Mouse (Mus musculus) limb, embryonic 12.5 days (tissue): ENCODE results near the gene Nms. TPM values are rescaled to one million over a fixed set of nuclear protein-coding genes. Genes with fewer than 3 reads are reported as not detected.

ENCODE experiments used
- ATAC-seq: fragments of 200-750 bp; cut with Nextera tagmentation; 2 replicates; pipeline ENCODE4 v1.8.0; 2017; ENCODE audit warnings: low read depth, moderate TSS enrichment; ENCODE audit not compliant: insufficient number of reproducible peaks, insufficient read depth, low FRiP score, low TSS enrichment
- H3K27ac ChIP-seq: fragments of 300-500 bp; sonication (generic); 2 replicates; pipeline ENCODE4 v1.5.1; 2016; ENCODE audit warnings: mild to moderate bottlenecking, moderate library complexity
- H3K27me3 ChIP-seq: fragments of 300-500 bp; sonication (generic); 2 replicates; pipeline ENCODE4 v1.6.1; 2016; ENCODE audit warnings: mild to moderate bottlenecking, moderate library complexity
- H3K36me3 ChIP-seq: fragments of 300-500 bp; sonication (generic); 2 replicates; pipeline ENCODE4 v1.6.1; 2016; ENCODE audit warnings: mild to moderate bottlenecking, moderate library complexity
- H3K4me1 ChIP-seq: fragments of 300-500 bp; sonication (generic); replicated peaks from 2 replicates; pipeline ENCODE4 v1.6.1; 2016
- H3K4me2 ChIP-seq: fragments of 300-500 bp; sonication (generic); 2 replicates; pipeline ENCODE4 v1.6.1; 2016; ENCODE audit warnings: mild to moderate bottlenecking, moderate library complexity
- H3K4me3 ChIP-seq: fragments of 300-500 bp; sonication (generic); replicated peaks from 2 replicates; pipeline ENCODE4 v1.5.1; 2016; ENCODE audit warnings: mild to moderate bottlenecking
- H3K9ac ChIP-seq: fragments of 300-500 bp; sonication (generic); replicated peaks from 2 replicates; pipeline ENCODE4 v1.6.1; 2016; ENCODE audit warnings: mild to moderate bottlenecking, moderate library complexity
- H3K9me3 ChIP-seq: fragments of 300-500 bp; sonication (generic); 2 replicates; pipeline ENCODE4 v1.6.1; 2016; ENCODE audit warnings: mild to moderate bottlenecking, moderate library complexity
- WGBS: fragments of 180-500 bp; shearing (Covaris S2); methylation state at CpG from one replicate; pipeline ENCODE4 v1.1.7; 2016; 5-methylcytosine and 5-hydroxymethylcytosine counted together
- polyA plus RNA-seq: library from polyadenylated mRNA; unstranded; fragments of >200 nt; fragmentation: Nextera tagmentation; extraction: Ambion mirVana; gene quantifications from 2 replicates; pipeline ENCODE4 v1.2.1, GENCODE M21; 2016

Gene Nms
- not detected in 2 replicates for polyA plus RNA-seq

DNA sequence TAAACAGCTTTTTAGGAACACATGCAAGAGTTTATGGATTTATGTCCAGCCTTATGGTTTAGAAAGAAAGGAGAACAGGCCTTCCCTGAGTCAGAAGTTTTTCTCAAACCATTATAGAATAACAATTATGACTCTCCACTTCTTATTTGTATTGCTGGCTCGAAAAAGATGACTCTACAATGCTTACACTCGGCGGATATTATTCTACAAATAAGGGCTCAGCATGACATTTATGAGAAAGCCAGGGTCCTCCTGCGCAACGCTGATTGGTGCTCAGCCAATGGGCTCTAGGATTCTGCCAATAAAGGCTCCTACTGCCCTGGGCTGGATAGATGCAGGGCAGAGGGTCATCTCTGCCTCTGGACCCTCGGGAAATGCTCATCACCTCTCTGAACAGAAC lies at the start of gene Nms:
Gene Nms (plus strand): TSS at position 301 of the 400 bp plus-strand sequence.
- no peak within 1 kb of the TSS for H3K4me2 ChIP-seq
- no peaks in the 10 kb centered on the region for H3K27me3 ChIP-seq
- H3K9me3 ChIP-seq: no peaks in the 10 kb centered on the region
- H3K4me3 ChIP-seq: no peak within 1 kb of the TSS
- H3K4me1 ChIP-seq: no peaks in the 10 kb centered on the region
- H3K36me3 ChIP-seq: no peaks in the 10 kb centered on the region
- ATAC-seq: no peak
- no peak within 1 kb of the TSS for H3K9ac ChIP-seq
- H3K27ac ChIP-seq: no peak within 1 kb of the TSS
- WGBS: 74% methylated on average over 6 of the region's 6 CpGs

- Histone ChIP-seq H3K27ac (no peak overlapping the region), H3K4me1 (peaks cover 13% of the 10 kb centered on the region), H3K4me3 (no peak overlapping the region), H3K36me3 (no peaks in the 10 kb centered on the region), H3K27me3 (0 out of 2 replicates have a peak, but pooled peaks cover 8% of the 10 kb centered on the region), H3K9me3 (no peaks in the 10 kb centered on the region), H3K9ac (no peak overlapping the region), H3K4me2 (no peak overlapping the region)
- WGBS: 93% methylated on average over 5 of the region's 5 CpGs
- no peak for ATAC-seq
Observed at GRCm38 (mm10) chr1:38891444-38891843, 47.5 kb upstream of the Nms start.

DNA sequence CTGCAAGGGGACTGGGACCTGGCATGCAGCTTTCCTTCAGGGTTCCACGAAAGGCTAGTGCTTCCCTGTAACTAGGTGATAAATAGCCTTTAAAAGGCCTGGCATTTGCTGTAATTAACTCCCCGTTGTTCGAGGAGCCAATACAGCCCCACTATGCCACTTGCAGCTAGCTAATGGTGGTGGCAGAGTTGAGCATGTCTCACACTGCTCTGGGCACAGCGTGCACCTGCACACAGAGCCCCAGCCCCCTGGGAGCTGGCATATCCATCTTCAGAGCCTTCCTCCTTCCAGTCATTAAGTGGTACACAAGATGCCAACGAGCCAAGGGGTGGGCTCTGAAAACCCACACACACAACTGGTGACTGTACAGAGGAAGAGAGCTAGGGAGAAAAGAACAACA lies 45.9 kb upstream of the Nms start:
- H3K9me3 ChIP-seq: no peaks in the 10 kb centered on the region
- H3K4me3 ChIP-seq: no peak overlapping the region
- peaks cover 13% of the 10 kb centered on the region for H3K4me1 ChIP-seq
- no peaks in the 10 kb centered on the region for H3K36me3 ChIP-seq
- peaks cover 18% of the 10 kb centered on the region; the same call in 1 of the 2 replicates for H3K27me3 ChIP-seq
- 27% methylated on average over 5 of the region's 5 CpGs for WGBS
- no peak overlapping the region for H3K4me2 ChIP-seq
- H3K9ac ChIP-seq: no peak overlapping the region
- H3K27ac ChIP-seq: no peak overlapping the region
- no peak for ATAC-seq

DNA sequence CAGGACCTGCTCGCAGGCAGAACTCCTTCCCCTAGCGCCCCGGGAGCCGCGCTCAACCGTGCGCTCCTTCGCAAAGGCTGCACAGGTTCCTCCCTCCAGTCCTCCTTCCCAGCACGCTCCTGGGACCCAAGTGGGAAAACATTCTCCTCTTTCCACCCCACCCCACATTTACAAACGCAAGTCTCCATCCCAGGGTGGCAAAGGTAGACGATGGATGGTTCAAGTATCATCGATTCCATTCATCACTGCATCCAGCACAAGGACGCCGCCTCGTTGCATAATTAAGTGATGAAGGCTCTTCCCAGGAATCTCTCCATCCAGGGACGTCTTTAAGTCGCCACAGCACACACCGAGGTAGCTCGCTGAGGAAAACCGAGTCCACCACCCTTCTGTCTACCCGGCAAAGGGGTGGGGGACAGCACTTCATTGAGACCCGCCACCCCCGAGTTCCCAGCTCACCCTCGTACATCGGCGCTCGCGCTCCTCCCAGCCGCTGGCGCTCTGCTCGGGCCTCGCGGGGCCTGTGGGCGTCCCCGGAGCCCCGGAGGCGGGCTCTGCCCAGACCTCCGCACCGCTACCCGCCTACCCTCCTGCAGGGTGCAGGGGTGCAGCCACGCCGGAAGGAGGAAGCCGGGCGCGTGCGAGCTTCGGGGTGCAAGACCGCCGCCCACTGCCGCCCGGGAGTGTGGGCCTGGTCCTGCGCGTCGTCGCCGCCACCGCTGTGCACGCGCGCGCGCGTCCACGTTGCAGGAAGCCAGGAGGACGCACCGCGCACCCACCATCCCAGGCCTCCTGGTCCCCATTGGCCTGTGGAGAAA lies 41.3 kb upstream of the Nms start, which contains the start of gene Chst10:
Gene Chst10 (minus strand): TSS at position 731 of the 818 bp plus-strand sequence.
- under 1% methylated on average over 66 of the region's 67 CpGs for WGBS
- peak; percentile 85 for ATAC-seq
- no peaks in the 10 kb centered on the region for H3K36me3 ChIP-seq
- H3K27ac ChIP-seq: peak within 1 kb of the TSS; percentile 62; the same call in 1 of the 2 replicates
- peaks cover 24% of the 10 kb centered on the region for H3K27me3 ChIP-seq
- peak within 1 kb of the TSS; percentile 75 for H3K4me2 ChIP-seq
- peaks cover 10% of the 10 kb centered on the region for H3K4me1 ChIP-seq
- H3K9me3 ChIP-seq: no peaks in the 10 kb centered on the region
- peak within 1 kb of the TSS; percentile 82 for H3K9ac ChIP-seq
- H3K4me3 ChIP-seq: peak within 1 kb of the TSS; percentile 78

GRCm38 (mm10) chr1:38902571-38902970 lies 36.4 kb upstream of the Nms start:
- Histone ChIP-seq H3K27ac (no peak overlapping the region), H3K9ac (no peak overlapping the region), H3K27me3 (peaks cover 6% of the 10 kb centered on the region; the same call in 1 of the 2 replicates), H3K4me1 (no peaks in the 10 kb centered on the region), H3K9me3 (no peaks in the 10 kb centered on the region), H3K36me3 (no peaks in the 10 kb centered on the region), H3K4me2 (no peak overlapping the region), H3K4me3 (no peak overlapping the region)
- ATAC-seq: no peak
- WGBS: 66% methylated on average over 5 of the region's 5 CpGs

- no peak overlapping the region for H3K4me3 ChIP-seq
- no peaks in the 10 kb centered on the region for H3K4me1 ChIP-seq
- 73% methylated on average over 2 of the region's 2 CpGs for WGBS
- no peak overlapping the region for H3K27ac ChIP-seq
- H3K4me2 ChIP-seq: no peak overlapping the region
- H3K36me3 ChIP-seq: no peaks in the 10 kb centered on the region
- no peak for ATAC-seq
- peaks cover 6% of the 10 kb centered on the region; the same call in 1 of the 2 replicates for H3K27me3 ChIP-seq
- no peaks in the 10 kb centered on the region; the same call in 1 of the 2 replicates for H3K9me3 ChIP-seq
- no peak overlapping the region for H3K9ac ChIP-seq
Observed at GRCm38 (mm10) chr1:38903985-38904384, 35.0 kb upstream of the Nms start.

DNA sequence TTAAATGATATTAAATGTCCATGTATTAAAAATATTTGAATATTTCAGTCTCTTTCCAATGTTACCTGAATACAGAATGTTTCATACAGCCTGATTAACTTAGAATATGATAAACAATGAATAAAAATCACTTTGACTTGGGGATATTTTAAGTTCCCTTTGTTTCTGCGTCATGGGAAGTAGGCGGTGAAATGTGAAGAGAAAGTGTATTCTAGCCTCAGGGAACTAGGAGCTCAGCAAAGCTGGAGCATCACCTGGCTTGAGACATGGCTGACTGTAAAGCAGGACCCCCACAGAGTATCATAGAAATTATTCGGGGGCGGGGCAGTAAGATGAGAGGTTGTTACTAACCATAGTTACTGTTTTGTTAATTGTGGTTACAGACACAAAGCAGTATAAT lies 10.0 kb upstream of the Nms start:
- no peaks in the 10 kb centered on the region for H3K27me3 ChIP-seq
- no peaks in the 10 kb centered on the region for H3K36me3 ChIP-seq
- H3K9ac ChIP-seq: no peak overlapping the region
- no peak overlapping the region for H3K27ac ChIP-seq
- H3K4me1 ChIP-seq: no peaks in the 10 kb centered on the region
- 89% methylated on average over 4 of the region's 4 CpGs for WGBS
- H3K4me3 ChIP-seq: no peak overlapping the region
- no peak for ATAC-seq
- no peaks in the 10 kb centered on the region for H3K9me3 ChIP-seq
- no peak overlapping the region for H3K4me2 ChIP-seq

GRCm38 (mm10) chr1:38929468-38929867 lies 9.5 kb upstream of the Nms start:
- 72% methylated on average over 4 of the region's 4 CpGs for WGBS
- no peak for ATAC-seq
- H3K4me1 ChIP-seq: no peaks in the 10 kb centered on the region

DNA sequence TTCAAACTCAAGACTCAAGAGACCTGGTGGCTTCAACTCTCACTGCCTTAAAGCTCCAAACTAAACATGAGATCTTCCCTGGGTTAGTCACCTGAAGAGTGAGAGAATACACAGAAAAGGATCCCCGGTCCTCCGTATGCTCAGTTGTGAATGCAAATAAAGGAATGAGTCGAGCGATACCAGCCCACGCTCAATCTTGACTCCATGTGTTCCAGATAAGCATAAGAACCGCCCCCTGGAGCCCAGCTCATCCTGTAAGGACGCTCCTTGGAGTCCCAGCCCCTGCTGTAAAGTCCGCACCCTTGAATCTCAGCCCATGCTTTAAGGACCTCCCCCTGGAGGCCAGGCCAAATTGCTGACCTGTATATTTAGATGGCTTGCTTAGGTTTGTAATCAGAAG lies 8.2 kb upstream of the Nms start:
- 64% methylated on average over 8 of the region's 8 CpGs for WGBS
- H3K4me2 ChIP-seq: no peak overlapping the region
- no peak for ATAC-seq
- no peaks in the 10 kb centered on the region for H3K27me3 ChIP-seq
- H3K27ac ChIP-seq: no peak overlapping the region
- no peaks in the 10 kb centered on the region for H3K4me1 ChIP-seq
- no peaks in the 10 kb centered on the region for H3K36me3 ChIP-seq
- no peak overlapping the region for H3K9ac ChIP-seq
- no peak overlapping the region for H3K4me3 ChIP-seq
- H3K9me3 ChIP-seq: no peaks in the 10 kb centered on the region

More at GRCm38 (mm10) chr1:38929468-38929867, 9.5 kb upstream of the Nms start:
- H3K4me2 ChIP-seq: no peak overlapping the region
- no peak overlapping the region for H3K4me3 ChIP-seq
- H3K27me3 ChIP-seq: no peaks in the 10 kb centered on the region
- no peak overlapping the region for H3K27ac ChIP-seq
- H3K9me3 ChIP-seq: no peaks in the 10 kb centered on the region
- no peak overlapping the region for H3K9ac ChIP-seq
- no peaks in the 10 kb centered on the region for H3K36me3 ChIP-seq

DNA sequence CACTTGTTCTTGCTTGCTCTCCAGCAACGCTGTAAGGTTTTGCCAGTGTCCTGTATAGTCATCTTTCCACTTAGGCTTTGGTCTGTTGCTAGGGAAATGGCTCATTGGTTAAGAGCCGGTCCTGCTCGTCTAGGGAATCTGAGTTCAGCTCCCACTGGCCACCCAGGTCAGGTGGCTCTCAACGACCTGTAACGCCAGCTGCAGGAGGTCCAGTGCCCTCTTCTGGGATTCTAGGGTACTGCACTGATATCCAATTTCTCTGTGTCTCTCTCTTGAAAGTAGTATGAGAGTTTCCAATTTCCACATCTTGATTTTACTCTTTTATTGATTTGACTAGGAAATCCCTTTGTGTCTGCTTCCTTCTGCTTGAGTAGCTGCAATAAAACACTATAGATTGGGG lies 4.3 kb upstream of the Nms start:
- H3K9me3 ChIP-seq: no peaks in the 10 kb centered on the region
- no peaks in the 10 kb centered on the region for H3K36me3 ChIP-seq
- H3K4me2 ChIP-seq: no peak overlapping the region
- H3K4me3 ChIP-seq: no peak overlapping the region
- no peaks in the 10 kb centered on the region for H3K4me1 ChIP-seq
- no peak overlapping the region for H3K27ac ChIP-seq
- H3K27me3 ChIP-seq: no peaks in the 10 kb centered on the region
- no peak for ATAC-seq
- WGBS: 34% methylated on average over 5 of the region's 5 CpGs
- no peak overlapping the region for H3K9ac ChIP-seq

GRCm38 (mm10) chr1:38936780-38937179 lies 2.2 kb upstream of the Nms start:
- WGBS: 27% methylated on average over 6 of the region's 6 CpGs

More at GRCm38 (mm10) chr1:38936780-38937179, 2.2 kb upstream of the Nms start:
- ATAC-seq: no peak
- Histone ChIP-seq H3K4me1 (no peaks in the 10 kb centered on the region), H3K9me3 (no peaks in the 10 kb centered on the region), H3K27ac (no peak overlapping the region), H3K36me3 (no peaks in the 10 kb centered on the region), H3K4me3 (no peak overlapping the region), H3K27me3 (no peaks in the 10 kb centered on the region), H3K4me2 (no peak overlapping the region), H3K9ac (no peak overlapping the region)
